Mouse (Mus musculus) kidney, adult 11 months (tissue): Measurements from ENCODE around the gene Arpc5l.
A peak's percentile ranks its signal among the peaks of the same experiment; 100 is the strongest.

Source experiments
- DNase-seq: peaks from one replicate; pipeline ENCODE4 v3.0.0; 2022

The Arpc5l gene

GRCm38 (mm10) chr2:39004880-39005435 lies at the start of gene Arpc5l:
Gene Arpc5l, plus strand, starts transcription at chr2:39005348.
- DNase-seq, result peak; percentile 91

- no peak for DNase-seq
Observed at GRCm38 (mm10) chr2:38956062-38956461, 49.1 kb upstream of the Arpc5l start.

DNA sequence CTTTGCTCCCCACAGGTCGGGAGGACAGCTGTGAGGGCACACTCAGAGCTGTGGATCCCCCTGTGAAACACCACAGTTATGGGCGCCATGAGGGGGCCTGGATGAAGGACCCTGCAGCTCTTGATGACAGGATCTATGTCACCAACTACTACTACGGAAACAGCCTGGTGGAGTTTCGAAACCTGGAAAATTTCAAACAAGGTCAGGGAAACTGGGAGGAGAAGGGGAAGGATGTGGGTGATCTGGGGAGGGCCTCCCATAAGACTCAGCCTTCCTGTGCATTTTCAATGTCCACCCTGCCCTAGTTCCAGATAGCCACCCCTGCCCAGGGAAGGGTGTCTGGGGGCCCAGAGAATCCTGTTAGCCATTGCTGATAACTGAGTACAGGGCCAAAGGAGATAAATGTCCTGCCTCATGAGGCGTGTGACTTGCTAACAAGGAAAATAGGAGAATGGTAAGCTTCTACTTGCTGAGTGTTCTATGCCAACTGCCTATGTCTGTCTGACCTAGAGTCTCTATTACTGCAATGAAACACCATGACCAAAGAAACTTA lies 47.4 kb upstream of the Arpc5l start:
- no peak for DNase-seq

DNA sequence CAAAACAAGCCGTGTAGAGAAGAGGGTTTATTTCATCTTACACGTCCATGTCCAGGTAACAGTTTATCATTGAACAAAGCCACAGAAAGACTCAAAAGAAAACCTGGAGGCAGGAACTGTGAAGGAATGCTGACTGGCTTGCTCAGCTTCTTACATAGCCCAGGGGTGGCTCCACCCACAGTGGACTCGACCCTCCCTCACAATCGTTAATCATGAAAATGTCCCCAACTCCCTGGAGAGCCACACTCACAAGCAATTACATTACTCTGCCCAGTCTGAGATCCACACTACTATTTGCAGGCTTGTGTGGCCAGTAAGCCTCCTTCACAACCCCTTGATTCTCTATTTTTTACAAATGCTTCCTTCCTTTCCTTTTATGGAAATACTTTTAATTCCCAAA lies 41.0 kb upstream of the Arpc5l start:
- DNase-seq, result no peak

- DNase-seq, result no peak
Observed at GRCm38 (mm10) chr2:38969650-38970049, 35.5 kb upstream of the Arpc5l start.

- DNase-seq, result no peak
Observed at GRCm38 (mm10) chr2:38970057-38970456, 35.1 kb upstream of the Arpc5l start.

DNA sequence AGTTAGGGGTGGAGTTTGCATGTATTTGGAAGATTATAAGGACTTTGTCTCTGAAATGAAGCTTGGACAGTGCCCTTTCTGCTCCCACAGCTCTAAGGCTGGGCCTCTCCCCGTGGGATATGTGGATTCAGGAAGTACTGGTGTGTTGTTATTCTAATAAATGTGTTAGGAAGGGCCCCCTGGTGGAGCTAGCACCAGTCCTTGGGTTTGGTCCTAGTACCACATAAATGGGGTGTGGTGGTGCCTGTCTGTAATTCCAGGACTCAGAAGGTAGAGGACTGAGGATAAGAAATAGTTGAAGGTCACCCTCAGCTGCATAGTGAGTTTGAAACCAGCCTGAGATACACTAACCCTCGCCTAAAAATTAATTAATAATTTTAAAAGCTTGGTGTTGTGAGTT lies 31.9 kb upstream of the Arpc5l start:
- DNase-seq, result no peak

GRCm38 (mm10) chr2:38973701-38974100 lies 31.4 kb upstream of the Arpc5l start:
- no peak for DNase-seq

- DNase-seq, result no peak
Observed at GRCm38 (mm10) chr2:38974171-38974570, 31.0 kb upstream of the Arpc5l start.

DNA sequence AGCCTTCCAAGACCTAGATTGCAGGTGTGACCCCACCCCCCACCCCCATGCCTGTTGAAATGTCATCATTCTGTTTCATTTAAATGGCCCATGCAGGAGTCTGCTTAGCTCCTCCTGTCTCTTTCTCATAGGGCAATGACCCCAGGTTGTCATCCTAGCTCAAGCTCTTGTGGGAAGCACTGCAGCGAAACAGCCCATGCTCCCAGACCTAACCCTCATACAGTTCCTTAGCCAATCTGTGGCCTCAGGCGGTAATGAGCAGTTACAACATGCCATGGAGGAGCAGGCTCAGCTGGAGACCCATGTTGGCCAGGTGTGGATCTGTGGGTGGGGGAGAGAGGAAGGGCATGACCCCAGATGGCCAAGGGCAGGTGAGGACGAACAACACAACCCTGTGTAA lies 30.0 kb upstream of the Arpc5l start:
- DNase-seq, result no peak

DNA sequence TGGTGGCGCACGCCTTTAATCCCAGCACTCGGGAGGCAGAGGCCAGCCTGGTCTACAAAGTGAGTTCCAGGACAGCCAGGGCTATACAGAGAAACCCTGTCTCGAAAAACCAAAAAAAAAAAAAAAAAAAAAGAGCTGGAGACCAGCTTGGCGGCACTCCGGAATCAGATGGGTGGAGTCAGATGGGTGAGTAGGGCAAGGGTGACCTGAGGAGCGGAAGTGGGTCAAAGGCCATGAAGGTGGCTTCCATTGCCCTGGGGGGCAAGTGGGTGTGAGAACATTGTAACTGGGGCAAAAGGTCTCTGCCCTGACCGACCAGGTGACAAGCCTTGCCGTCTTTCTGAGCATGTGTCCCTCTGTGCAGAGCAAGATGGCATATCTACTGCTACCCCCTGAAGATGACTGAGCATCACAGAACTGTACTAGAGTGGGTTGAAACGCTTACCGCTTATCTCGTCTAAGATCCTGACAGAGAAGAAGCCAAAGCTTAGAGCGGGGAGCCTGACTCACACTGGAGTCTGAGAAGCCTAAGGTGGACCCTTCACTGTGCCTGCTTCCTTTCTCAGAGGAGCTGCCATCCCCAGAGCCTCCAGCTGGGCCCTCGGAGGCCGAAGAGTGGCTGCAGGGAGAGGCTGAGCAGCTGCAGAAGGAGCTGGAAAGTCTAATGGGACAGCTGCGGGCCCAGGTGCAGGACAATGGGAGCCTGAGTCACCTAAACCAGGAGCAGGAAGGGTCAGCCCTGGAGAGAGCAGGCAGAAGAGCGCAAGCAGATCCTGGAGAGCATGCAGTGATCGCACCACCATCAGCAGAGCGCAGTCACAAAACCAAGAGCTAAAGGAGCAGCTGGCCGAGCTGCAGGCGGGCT lies 29.0 kb upstream of the Arpc5l start:
- no peak for DNase-seq

- no peak for DNase-seq
Observed at GRCm38 (mm10) chr2:38977837-38978236, 27.3 kb upstream of the Arpc5l start.

GRCm38 (mm10) chr2:38983456-38983855 lies 21.7 kb upstream of the Arpc5l start:
- DNase-seq, result no peak

- DNase-seq, result no peak
Observed at GRCm38 (mm10) chr2:38986580-38986979, 18.6 kb upstream of the Arpc5l start.

DNA sequence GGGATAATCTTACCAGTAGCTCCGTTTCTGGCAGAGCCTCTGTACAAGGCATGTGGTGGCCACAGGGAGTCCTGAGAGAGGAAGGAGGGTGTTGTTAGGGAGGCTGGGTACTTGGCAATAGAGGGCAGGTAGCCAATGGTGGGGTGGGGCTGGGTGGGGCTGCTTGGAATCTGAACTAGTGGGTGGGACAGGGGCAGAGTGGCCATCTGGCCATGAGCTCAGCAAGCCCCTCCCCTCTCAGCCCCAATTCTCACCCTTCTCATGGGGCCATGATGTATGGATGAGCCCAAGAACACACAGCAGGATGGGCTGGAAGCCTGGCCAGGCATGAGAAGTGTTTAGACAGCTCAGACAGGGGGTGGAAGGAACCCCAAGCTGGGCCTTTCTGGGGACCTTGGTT lies 17.8 kb upstream of the Arpc5l start:
- no peak for DNase-seq

GRCm38 (mm10) chr2:38987803-38988510 lies 17.2 kb upstream of the Arpc5l start:
- no peak for DNase-seq

DNA sequence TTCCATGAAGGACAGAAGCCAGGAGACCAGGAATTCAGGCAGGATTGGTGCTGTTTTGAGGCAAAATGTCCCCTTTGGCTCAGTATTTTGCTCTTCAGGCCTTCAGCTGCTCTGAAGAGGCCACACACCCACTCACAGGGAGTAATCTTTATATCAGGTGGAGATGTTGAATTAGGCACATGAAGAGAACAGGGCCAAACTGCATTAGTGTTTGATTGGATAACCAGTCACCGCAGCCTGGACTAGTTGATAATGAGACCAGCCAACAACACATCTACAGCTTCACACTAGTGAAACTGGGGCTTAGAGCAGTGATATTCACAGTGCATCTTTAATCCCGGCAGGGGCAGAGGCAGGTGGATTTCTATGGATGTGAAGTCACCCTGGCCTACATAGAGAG lies 16.2 kb upstream of the Arpc5l start:
- no peak for DNase-seq

DNA sequence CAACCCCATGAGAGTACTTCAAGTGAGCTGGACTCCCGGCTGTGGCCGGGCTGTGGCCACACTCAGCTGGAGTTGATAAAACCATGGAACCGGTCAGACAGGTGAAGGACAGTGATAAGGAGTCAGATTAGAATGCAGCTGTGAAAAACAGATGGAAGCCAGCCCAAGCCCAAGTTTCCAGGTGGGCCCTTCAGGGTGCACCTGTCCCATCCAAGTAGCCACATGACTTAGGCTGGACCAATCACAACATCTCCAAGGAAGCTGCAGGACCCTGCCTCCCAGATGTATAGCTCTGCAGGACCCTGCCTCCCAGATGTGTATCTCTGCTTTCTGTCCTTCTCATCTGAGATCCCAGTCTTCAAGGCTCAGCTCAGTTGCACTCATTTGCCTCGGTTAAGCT lies 13.1 kb upstream of the Arpc5l start:
- DNase-seq, result no peak

DNA sequence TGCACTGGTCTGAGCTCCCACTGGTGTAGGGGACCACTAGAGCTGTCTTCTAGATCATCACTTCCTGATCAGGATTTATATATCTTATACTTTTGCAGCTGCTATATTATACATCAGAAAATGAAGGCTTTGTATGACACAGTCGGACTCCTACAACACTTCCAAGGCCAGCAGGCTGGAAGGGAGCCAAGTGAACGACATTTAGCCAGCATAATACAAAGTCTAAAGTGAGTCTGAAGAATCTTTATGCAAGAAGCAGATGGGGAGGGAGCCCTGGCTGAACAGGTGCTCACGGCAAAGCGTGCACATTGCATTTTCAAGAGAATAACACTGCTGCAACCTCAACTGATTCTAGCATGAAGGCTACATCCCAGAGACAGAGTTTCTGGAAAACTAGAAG lies 12.7 kb upstream of the Arpc5l start:
- no peak for DNase-seq

- peak; percentile 91 for DNase-seq
Observed at GRCm38 (mm10) chr2:38997386-38998374, 7.5 kb upstream of the Arpc5l start, which contains the start of gene Wdr38. Gene Wdr38, plus strand, starts transcription at chr2:38997476.

- no peak for DNase-seq
Observed at GRCm38 (mm10) chr2:38999381-38999780, 5.8 kb upstream of the Arpc5l start.

- peak; percentile 67 for DNase-seq
Observed at GRCm38 (mm10) chr2:38999910-39000586, 5.1 kb upstream of the Arpc5l start.
